Mouse (Mus musculus): ENCODE measurements around the gene Mcm2.

Gene Mcm2

GRCm38 (mm10) chr6:88925640-88926205 is 27.1 kb upstream of the Mcm2 start:
- no peak for DNase-seq (ENCODE audit: low spot score)

GRCm38 (mm10) chr6:88924502-88925275 is 26.1 kb upstream of the Mcm2 start:
- no peak for DNase-seq (ENCODE audit: low spot score)

GRCm38 (mm10) chr6:88918802-88919201 is 20.2 kb upstream of the Mcm2 start:
- DNase-seq (ENCODE audit: low spot score): no peak

- DNase-seq (ENCODE audit: low spot score): peak; percentile 50
These were observed 17.6 kb upstream of the Mcm2 start for GRCm38 (mm10) chr6:88916153-88916552.

- DNase-seq (ENCODE audit: low spot score): no peak
These were observed 16.9 kb upstream of the Mcm2 start for GRCm38 (mm10) chr6:88915510-88915909.

GRCm38 (mm10) chr6:88914799-88915198 is 16.2 kb upstream of the Mcm2 start:
- no peak for DNase-seq (ENCODE audit: low spot score)

GRCm38 (mm10) chr6:88913440-88913839 is 14.9 kb upstream of the Mcm2 start:
- DNase-seq (ENCODE audit: low spot score): no peak

GRCm38 (mm10) chr6:88913022-88913421 is 14.4 kb upstream of the Mcm2 start:
- DNase-seq (ENCODE audit: low spot score): no peak

GRCm38 (mm10) chr6:88909151-88909550 is 10.6 kb upstream of the Mcm2 start:
- no peak for DNase-seq (ENCODE audit: low spot score)

- DNase-seq (ENCODE audit: low spot score): peak; percentile 60
These were observed 8.0 kb upstream of the Mcm2 start for GRCm38 (mm10) chr6:88906369-88907108.

- no peak for DNase-seq (ENCODE audit: low spot score)
These were observed 6.5 kb upstream of the Mcm2 start for GRCm38 (mm10) chr6:88905042-88905441.

- DNase-seq (ENCODE audit: low spot score): no peak
These were observed 5.9 kb upstream of the Mcm2 start for GRCm38 (mm10) chr6:88904456-88904974.

- no peak for DNase-seq (ENCODE audit: low spot score)
These were observed 5.1 kb upstream of the Mcm2 start for GRCm38 (mm10) chr6:88903708-88904107.

- peak; percentile 94 for DNase-seq (ENCODE audit: low spot score)
These were observed 3.6 kb upstream of the Mcm2 start, which contains the start of gene Tpra1 for GRCm38 (mm10) chr6:88901947-88902820. Tpra1 (plus strand) TSS chr6:88902251.

GRCm38 (mm10) chr6:88901471-88901870 is 2.9 kb upstream of the Mcm2 start:
- no peak for DNase-seq (ENCODE audit: low spot score)

- DNase-seq (ENCODE audit: low spot score): no peak
These were observed 1.0 kb upstream of the Mcm2 start for GRCm38 (mm10) chr6:88899628-88900027.

GRCm38 (mm10) chr6:88899086-88899485 is 506 bp upstream of the Mcm2 start:
- DNase-seq (ENCODE audit: low spot score): no peak

GRCm38 (mm10) chr6:88897246-88897645 is 1.3 kb downstream of the Mcm2 start:
- no peak for DNase-seq (ENCODE audit: low spot score)

GRCm38 (mm10) chr6:88895943-88896342 is 2.6 kb downstream of the Mcm2 start:
- no peak for DNase-seq (ENCODE audit: low spot score)

- peak; percentile 52 for DNase-seq (ENCODE audit: low spot score)
These were observed 5.0 kb downstream of the Mcm2 start for GRCm38 (mm10) chr6:88893559-88893958.

GRCm38 (mm10) chr6:88890832-88891231 is 7.7 kb downstream of the Mcm2 start:
- DNase-seq (ENCODE audit: low spot score): no peak
